Mouse (Mus musculus): ENCODE results near the gene Mrm3.

Mrm3 gene

GRCm38 (mm10) chr11:76288645-76289044, 45.1 kb downstream of the Mrm3 start:
- no peak for DNase-seq (ENCODE audit: low spot score)

DNA sequence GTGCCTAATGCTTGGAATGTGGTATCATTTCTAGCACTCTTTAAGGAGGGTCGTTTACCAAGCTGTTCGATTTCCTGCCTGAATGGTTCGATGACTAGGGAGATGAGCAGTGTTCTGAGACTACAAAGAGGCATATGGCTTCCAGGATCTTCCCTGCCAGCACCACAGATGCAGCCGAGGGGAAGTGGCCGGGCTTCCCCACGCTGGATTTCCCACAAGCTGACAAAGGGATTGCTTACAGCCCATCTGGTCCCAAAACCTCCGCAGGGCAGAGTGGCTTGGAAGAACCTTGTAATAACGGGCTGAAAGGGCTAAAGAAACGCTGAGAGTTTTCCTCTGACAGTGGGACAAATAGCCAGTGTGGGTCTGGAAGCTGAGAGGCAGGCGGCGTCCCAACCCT, 46.9 kb downstream of the Mrm3 start:
- no peak for DNase-seq (ENCODE audit: low spot score)

DNA sequence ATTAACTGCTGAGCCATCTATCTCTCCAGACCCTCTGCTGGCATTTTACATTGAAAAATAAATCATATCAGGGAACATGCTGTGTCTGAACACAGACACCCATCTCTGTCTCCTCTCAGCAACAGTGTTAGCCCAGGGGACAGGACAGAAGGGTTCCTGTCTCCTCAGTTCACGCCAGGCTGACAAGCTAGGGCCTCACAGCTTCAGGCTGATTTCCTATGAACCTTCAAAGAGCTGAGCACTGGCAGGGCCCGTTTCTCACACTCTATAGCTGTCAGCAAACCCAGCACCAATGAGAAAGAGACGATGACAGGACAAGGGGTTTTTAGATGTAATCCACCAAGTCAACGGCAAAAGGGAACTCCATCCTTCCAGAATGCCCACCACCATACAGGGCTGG, 48.4 kb downstream of the Mrm3 start:
- DNase-seq (ENCODE audit: low spot score): no peak

GRCm38 (mm10) chr11:76292398-76292797, 48.9 kb downstream of the Mrm3 start:
- DNase-seq (ENCODE audit: low spot score): no peak

DNA sequence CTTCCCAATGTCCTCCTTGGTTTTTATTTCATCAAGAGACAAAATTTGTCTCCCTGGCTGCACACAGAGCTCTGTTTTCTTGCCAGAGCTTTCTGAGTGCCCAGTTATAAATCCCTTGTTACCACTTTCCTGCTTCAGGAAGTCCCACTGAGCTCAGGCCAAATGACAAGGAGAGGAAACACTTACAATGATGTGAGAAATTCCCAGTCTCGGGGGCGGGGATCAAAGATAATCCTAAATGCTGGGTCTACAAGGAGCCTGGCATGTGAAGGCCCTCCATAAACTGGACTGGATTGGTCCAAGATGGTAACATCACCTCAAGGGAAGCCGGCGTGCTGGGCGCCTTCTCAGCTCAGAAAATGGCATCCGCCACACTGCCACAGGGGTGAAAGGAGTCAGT, 49.3 kb downstream of the Mrm3 start:
- no peak for DNase-seq (ENCODE audit: low spot score)

- DNase-seq (ENCODE audit: low spot score): no peak
These were observed 50.6 kb downstream of the Mrm3 start for GRCm38 (mm10) chr11:76294078-76294477.

DNA sequence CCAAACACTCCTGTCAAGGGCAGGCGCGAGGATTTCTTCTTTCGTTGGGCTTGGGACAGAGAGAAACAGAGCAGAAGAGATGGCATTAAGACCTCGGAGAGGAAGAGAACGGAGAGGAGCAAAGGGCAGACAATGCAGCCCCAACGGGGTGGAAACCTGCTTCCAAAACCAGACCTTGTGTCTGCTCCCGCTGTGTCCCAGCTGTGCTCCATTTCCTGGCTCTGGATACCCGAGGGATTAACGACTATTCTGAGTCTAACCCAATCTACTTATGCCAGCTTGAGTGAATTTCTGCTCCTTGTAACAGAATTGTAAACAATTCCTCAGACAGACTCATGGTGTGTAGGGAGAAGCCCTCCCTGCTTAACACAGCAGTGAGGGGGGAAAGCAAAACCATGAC, 51.3 kb downstream of the Mrm3 start:
- DNase-seq (ENCODE audit: low spot score): no peak

DNA sequence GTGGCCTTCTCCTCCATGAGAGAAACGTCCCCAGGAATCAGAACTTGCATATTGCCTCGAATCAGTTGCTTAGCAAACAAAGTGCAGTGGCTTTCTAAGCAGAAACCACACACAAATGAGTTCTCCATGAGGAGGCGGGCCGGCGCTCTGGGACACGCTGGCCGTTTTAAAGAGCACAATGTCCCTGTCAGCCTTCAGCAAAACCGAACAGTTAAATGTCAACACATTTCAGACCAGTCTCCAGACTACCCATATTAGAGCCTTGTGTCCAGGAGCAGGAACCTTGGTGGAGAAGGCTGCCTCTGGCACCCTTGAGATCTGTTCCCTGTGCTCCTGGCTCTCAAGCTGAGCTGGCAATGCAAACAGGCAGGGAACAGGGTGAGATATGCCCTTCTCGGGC, 53.7 kb downstream of the Mrm3 start:
- no peak for DNase-seq (ENCODE audit: low spot score)

DNA sequence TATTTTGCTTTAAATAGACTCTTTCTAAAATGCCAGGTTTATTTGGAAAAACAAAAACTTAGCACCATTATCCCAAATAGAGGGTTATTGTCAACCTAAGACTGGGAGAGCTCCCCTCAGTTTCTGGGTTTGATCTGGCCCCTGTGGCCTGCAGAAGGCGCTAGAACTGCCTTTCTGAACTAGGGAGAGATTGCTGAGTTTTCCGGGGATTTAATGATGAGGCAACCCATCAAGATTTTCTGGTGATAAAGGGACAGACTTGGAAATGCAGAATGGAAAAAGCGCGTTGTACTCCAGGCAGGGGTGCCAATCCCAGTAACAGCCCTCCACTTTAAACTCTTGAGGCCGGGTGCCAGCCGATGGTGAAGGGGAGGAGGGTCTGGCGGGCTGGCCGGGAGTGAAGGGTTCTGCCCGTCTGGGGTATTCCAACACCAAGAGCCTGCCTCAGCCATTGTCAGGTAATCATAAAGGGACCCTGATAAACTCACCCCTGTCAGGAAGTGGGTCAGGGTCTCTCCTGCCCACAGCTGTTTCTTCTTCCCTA, 55.0 kb downstream of the Mrm3 start:
- no peak for DNase-seq (ENCODE audit: low spot score)

Measured in T-cell, adult 2 months (primary cell).